ENCODE assay signal across 16 mouse cellular contexts in the genomic region with DNA sequence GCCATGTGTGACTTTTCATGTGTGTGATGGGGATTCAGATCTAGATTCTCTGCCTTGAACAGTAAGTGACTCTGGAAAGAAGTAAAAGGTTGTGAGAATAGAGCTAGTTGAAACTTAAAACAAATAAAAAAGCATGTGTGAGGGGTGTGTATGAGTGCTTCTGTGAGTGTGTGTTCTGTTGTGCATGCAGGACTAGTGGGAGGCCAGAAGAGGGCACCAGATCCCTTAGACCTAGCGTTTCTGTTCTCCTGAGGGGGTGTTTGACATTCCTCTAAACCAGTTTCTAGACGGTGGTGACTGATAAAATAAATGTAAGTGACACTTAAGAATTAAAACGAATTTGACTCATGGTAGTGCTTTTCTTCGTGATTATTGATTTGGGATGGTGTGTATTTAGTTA. TPM values are rescaled to one million over a fixed set of nuclear protein-coding genes. Genes with fewer than 3 reads are reported as not detected.
DNase-seq lines count a peak whose midpoint lies in the region; ATAC-seq and TF ChIP-seq lines count a peak whose summit lies in the region.
"Had no signal": no experiment of that assay in that cellular context is flagged by ENCODE, and none has a peak within 500 bp of the region (broad histone marks: within the 10 kb centered on the region; RNA-seq: fewer than 3 reads in every experiment).

No protein-coding gene starts in this region.

- no peaks in the 10 kb centered on the region for H3K9me3 ChIP-seq in intestine, embryonic 14.5 days (ENCODE audit: control insufficient read depth, low read length)
- H3K9me3 ChIP-seq in intestine, embryonic 16.5 days (ENCODE audit: control insufficient read depth, low read length): no peaks in the 10 kb centered on the region
- H3K9me3 ChIP-seq in MEL (replicated peaks; ENCODE audit: insufficient read depth, low read length): no peaks in the 10 kb centered on the region
- H3K9me3 ChIP-seq in stomach, postnatal 0 days (ENCODE audit: control insufficient read depth, low read length): no peaks in the 10 kb centered on the region
- H3K9me3 ChIP-seq: embryonic facial prominence, embryonic 13.5 days; liver, embryonic 15.5 days had no signal

- no peaks in the 10 kb centered on the region for H3K27me3 ChIP-seq in intestine, embryonic 14.5 days (replicated peaks; ENCODE audit: control insufficient read depth, insufficient read depth, low read length)
- H3K27me3 ChIP-seq in intestine, embryonic 16.5 days (replicated peaks; ENCODE audit: control insufficient read depth, insufficient read depth, low read length): no peaks in the 10 kb centered on the region
- no peaks in the 10 kb centered on the region for H3K27me3 ChIP-seq in MEL (ENCODE audit: control insufficient read depth in 1 of 2, insufficient read depth in 2 of 2, low read length in 2 of 2)
- no peaks in the 10 kb centered on the region for H3K27me3 ChIP-seq in stomach, postnatal 0 days (ENCODE audit: control insufficient read depth, insufficient read depth, low read length)
- H3K27me3 ChIP-seq: embryonic facial prominence, embryonic 13.5 days; liver, embryonic 15.5 days had no signal

- no peak overlapping the region for H3K27ac ChIP-seq in intestine, embryonic 14.5 days (ENCODE audit: low read depth)
- H3K27ac ChIP-seq in intestine, embryonic 16.5 days (ENCODE audit: low read length): no peak overlapping the region
- H3K27ac ChIP-seq in MEL (ENCODE audit: control insufficient read depth, low read depth, low read length): no peak overlapping the region
- H3K27ac ChIP-seq in stomach, postnatal 0 days (replicated peaks): no peak overlapping the region
- H3K27ac ChIP-seq: embryonic facial prominence, embryonic 13.5 days; forebrain, embryonic 10.5 days; liver, embryonic 15.5 days had no signal

- no peak overlapping the region for H3K4me2 ChIP-seq in intestine, embryonic 14.5 days (ENCODE audit: low read length)
- H3K4me2 ChIP-seq in intestine, embryonic 16.5 days (ENCODE audit: low read depth, low read length): no peak overlapping the region
- no peak overlapping the region for H3K4me2 ChIP-seq in stomach, postnatal 0 days (replicated peaks; ENCODE audit: low read depth)
- H3K4me2 ChIP-seq: embryonic facial prominence, embryonic 13.5 days; liver, embryonic 15.5 days had no signal

- TF ChIP-seq EP300 in MEL (IDR thresholded peaks at IDR 0.05; ENCODE audit: low read depth in 1 of 2, low read length in 2 of 2): no peak
- TF ChIP-seq EP300 in stomach, postnatal 0 days (optimal IDR thresholded peaks at IDR 0.05): no peak

- TF ChIP-seq RAD21 in MEL (IDR thresholded peaks at IDR 0.05; ENCODE audit: low read depth, low read length): peak; percentile 15

- TF ChIP-seq POLR2A in lung, adult 2 months (IDR thresholded peaks at IDR 0.05; ENCODE audit: borderline replicate concordance, extremely low read depth, low read depth, low read length): no peak
- TF ChIP-seq POLR2A in MEL (IDR thresholded peaks at IDR 0.05; ENCODE audit: control insufficient read depth in 1 of 2, insufficient read depth in 1 of 2, low read depth in 1 of 2, low read length in 2 of 2, poor library complexity in 1 of 2): no peak

- no peak overlapping the region for H3K9ac ChIP-seq in intestine, embryonic 14.5 days (ENCODE audit: low read length)
- H3K9ac ChIP-seq in intestine, embryonic 16.5 days (ENCODE audit: low read depth, low read length): no peak overlapping the region
- H3K9ac ChIP-seq in MEL (ENCODE audit: control insufficient read depth, low read depth, low read length, poor library complexity, severe bottlenecking): no peak overlapping the region
- no peak overlapping the region for H3K9ac ChIP-seq in stomach, postnatal 0 days (ENCODE audit: low read length)
- H3K9ac ChIP-seq: embryonic facial prominence, embryonic 13.5 days; liver, embryonic 15.5 days had no signal

- 71% methylated on average over 4 of the region's 4 CpGs for WGBS in intestine, embryonic 14.5 days
- 67% methylated on average over 4 of the region's 4 CpGs for WGBS in intestine, embryonic 16.5 days
- WGBS in lung, adult 2 months: 63% methylated on average over 4 of the region's 4 CpGs
- WGBS in stomach, postnatal 0 days: 66% methylated on average over 4 of the region's 4 CpGs

- H3K4me1 ChIP-seq in intestine, embryonic 14.5 days (replicated peaks; ENCODE audit: control insufficient read depth, insufficient read depth, low read length): peaks cover 4% of the 10 kb centered on the region; the same call in 1 of the 2 replicates
- no peaks in the 10 kb centered on the region for H3K4me1 ChIP-seq in intestine, embryonic 16.5 days (ENCODE audit: control insufficient read depth, insufficient read depth, low read length)
- peaks cover 6% of the 10 kb centered on the region for H3K4me1 ChIP-seq in lung, adult 2 months (ENCODE audit: control insufficient read depth, insufficient read depth, low read length)
- peaks cover 8 to 13% of the 10 kb centered on the region in 2 experiments for H3K4me1 ChIP-seq in MEL (ENCODE audit: control insufficient read depth in 1 of 2, insufficient read depth in 2 of 2, low read length in 2 of 2)
- no peaks in the 10 kb centered on the region for H3K4me1 ChIP-seq in stomach, postnatal 0 days (replicated peaks; ENCODE audit: control insufficient read depth, insufficient read depth)
- H3K4me1 ChIP-seq: forebrain, embryonic 10.5 days had no signal

- H3K4me3 ChIP-seq in intestine, embryonic 14.5 days (ENCODE audit: low read depth, low read length): no peak overlapping the region
- H3K4me3 ChIP-seq in intestine, embryonic 16.5 days (ENCODE audit: low read length): no peak overlapping the region
- no peak overlapping the region for H3K4me3 ChIP-seq in lung, adult 2 months (replicated peaks; ENCODE audit: extremely low read depth, low read depth, low read length)
- H3K4me3 ChIP-seq in MEL (ENCODE audit: control insufficient read depth in 1 of 2, insufficient read depth in 1 of 2, low read depth in 2 of 2, low read length in 2 of 2): no peak overlapping the region
- no peak overlapping the region for H3K4me3 ChIP-seq in stomach, postnatal 0 days (ENCODE audit: low read depth, low read length)
- H3K4me3 ChIP-seq: embryonic facial prominence, embryonic 13.5 days; forebrain, embryonic 10.5 days; liver, embryonic 15.5 days had no signal

- peak; percentile 23 for DNase-seq in intestine, embryonic 14.5 days (ENCODE audit: low spot score)
- no peak for DNase-seq in lung, adult 2 months
- no peak for DNase-seq in lung, postnatal 14 days
- DNase-seq in MEL (ENCODE audit: low read depth, low spot score): peak; percentile 24
- DNase-seq in stomach, postnatal 0 days (ENCODE audit: low spot score): no peak
- no peak for DNase-seq in thymus, postnatal 10 days (ENCODE audit: low spot score in 2 of 2)
- DNase-seq: cerebellum, postnatal 36 days; heart, postnatal 14 days; kidney, postnatal 14 days; layer of hippocampus, adult 9-11 months had no signal

- peak; percentile 22; the same call in 1 of the 2 replicates for TF ChIP-seq CTCF in lung, adult 2 months (IDR thresholded peaks at IDR 0.05; ENCODE audit: insufficient read depth, low read length)
- peak; percentile 22 to 41 (median 37); a peak in 4 of 6 replicates for TF ChIP-seq CTCF in MEL (IDR thresholded peaks at IDR 0.05 in 2 of 3, conservative IDR thresholded peaks at IDR 0.05 in 1 of 3; ENCODE audit: control insufficient read depth in 1 of 3, insufficient read depth in 1 of 3, low read depth in 2 of 3, low read length in 3 of 3, poor library complexity in 1 of 3, severe bottlenecking in 1 of 3)
- TF ChIP-seq CTCF in stomach, postnatal 0 days (IDR thresholded peaks at IDR 0.05; ENCODE audit: low read depth): peak; percentile 52

- no peak for ATAC-seq in intestine, embryonic 14.5 days (replicated peaks; ENCODE audit: low FRiP score, low TSS enrichment, low read depth)
- no peak for ATAC-seq in intestine, embryonic 16.5 days
- no peak for ATAC-seq in stomach, postnatal 0 days (ENCODE audit: low FRiP score, low TSS enrichment)
- ATAC-seq: hindbrain, embryonic 16.5 days; midbrain, embryonic 16.5 days had no signal

- H3K79me2 ChIP-seq in MEL (ENCODE audit: control insufficient read depth, insufficient read depth, low read length, poor library complexity): peaks cover 2% of the 10 kb centered on the region

- H3K36me3 ChIP-seq in intestine, embryonic 14.5 days (ENCODE audit: control insufficient read depth, insufficient read depth, low read length): no peaks in the 10 kb centered on the region
- H3K36me3 ChIP-seq in intestine, embryonic 16.5 days (ENCODE audit: control insufficient read depth, insufficient read depth, low read length): no peaks in the 10 kb centered on the region; the same call in 1 of the 2 replicates
- H3K36me3 ChIP-seq in MEL (ENCODE audit: control insufficient read depth in 1 of 2, insufficient read depth in 2 of 2, low read length in 2 of 2): peaks cover 0 to 10% of the 10 kb centered on the region in 2 experiments; a peak in 2 of 4 replicates
- H3K36me3 ChIP-seq in stomach, postnatal 0 days (ENCODE audit: control insufficient read depth, insufficient read depth, low read length): no peaks in the 10 kb centered on the region
- H3K36me3 ChIP-seq: embryonic facial prominence, embryonic 13.5 days; liver, embryonic 15.5 days had no signal

TF ChIP-seq in MEL, 35 proteins besides CTCF, POLR2A, EP300 and RAD21 (continues in another document):
- TF ChIP-seq SMC3 (IDR thresholded peaks at IDR 0.05; ENCODE audit: low read depth, low read length) (no peak), TBP (IDR thresholded peaks at IDR 0.05; ENCODE audit: low read depth, low read length) (no peak), HCFC1 (IDR thresholded peaks at IDR 0.05; ENCODE audit: low read depth, low read length) (no peak), KAT2A (conservative IDR thresholded peaks at IDR 0.05; ENCODE audit: low read depth, low read length) (no peak), JUND (IDR thresholded peaks at IDR 0.05; ENCODE audit: low read depth, low read length) (no peak), SIN3A (IDR thresholded peaks at IDR 0.05; ENCODE audit: low read length) (no peak), POLR2AphosphoS2 (IDR thresholded peaks at IDR 0.05; ENCODE audit: low read length) (no peak), E2F4 (IDR thresholded peaks at IDR 0.05; ENCODE audit: borderline replicate concordance, low read depth, low read length) (no peak), CHD2 (IDR thresholded peaks at IDR 0.05; ENCODE audit: low read length) (no peak), TCF12 (IDR thresholded peaks at IDR 0.05; ENCODE audit: low read depth, low read length) (no peak), MYC (IDR thresholded peaks at IDR 0.05; ENCODE audit: low read depth, low read length) (no peak), USF1 (IDR thresholded peaks at IDR 0.05; ENCODE audit: low read depth, low read length) (no peak)

RNA-seq across cellular contexts. Expression of a gene that starts 46.0 kb away (rescaled TPM):
- polyA plus RNA-seq in intestine, embryonic 14.5 days (2014; fragmentation: Nextera tagmentation; extraction: Ambion mirVana): 38.0 and 38.1 TPM in 2 replicates
- 20.0 and 22.2 TPM in 2 replicates for polyA plus RNA-seq in intestine, embryonic 16.5 days (2015; fragmentation: Nextera tagmentation; extraction: Ambion mirVana)
- 36.0 and 42.0 TPM in 2 replicates for polyA plus RNA-seq in lung, adult 2 months (2012; rRNA removed)
- 4.1 and 5.8 TPM in 2 replicates for total RNA-seq in MEL (2012; rRNA removed)
- polyA plus RNA-seq in MEL (2012; ENCODE audit: insufficient read depth in 1 of 2, insufficient read length in 2 of 2, low read depth in 1 of 2, low replicate concordance in 2 of 2, missing spikeins in 1 of 2): 10 to 100 TPM in 1 of 2 experiments, not detected in 1; 31.8 TPM
- polyA plus RNA-seq in stomach, postnatal 0 days (2015; fragmentation: Nextera tagmentation; extraction: Ambion mirVana): 8.3 and 12.2 TPM in 2 replicates

Comparison
In these comparisons a context has a peak if more than half of its experiments do, and no peak if none do; other contexts are left out.
1. DNase-seq: peak in intestine, embryonic 14.5 days (single experiment) and MEL (single experiment); none in lung, adult 2 months (single experiment), lung, postnatal 14 days (single experiment), stomach, postnatal 0 days (single experiment) and thymus, postnatal 10 days (0 of 2).
2. Peak in every context shown above with its lines, with median percentiles within 50 percentile points of each other: CTCF ChIP-seq.